Mouse (Mus musculus): Measurements from ENCODE around the gene Ankrd33. TPM values are rescaled to one million over a fixed set of nuclear protein-coding genes. Genes with fewer than 3 reads are reported as not detected.
A peak's percentile ranks its signal among the peaks of the same experiment; 100 is the strongest.

The Ankrd33 gene
- polyA plus RNA-seq, 2 experiments = not detected

DNA sequence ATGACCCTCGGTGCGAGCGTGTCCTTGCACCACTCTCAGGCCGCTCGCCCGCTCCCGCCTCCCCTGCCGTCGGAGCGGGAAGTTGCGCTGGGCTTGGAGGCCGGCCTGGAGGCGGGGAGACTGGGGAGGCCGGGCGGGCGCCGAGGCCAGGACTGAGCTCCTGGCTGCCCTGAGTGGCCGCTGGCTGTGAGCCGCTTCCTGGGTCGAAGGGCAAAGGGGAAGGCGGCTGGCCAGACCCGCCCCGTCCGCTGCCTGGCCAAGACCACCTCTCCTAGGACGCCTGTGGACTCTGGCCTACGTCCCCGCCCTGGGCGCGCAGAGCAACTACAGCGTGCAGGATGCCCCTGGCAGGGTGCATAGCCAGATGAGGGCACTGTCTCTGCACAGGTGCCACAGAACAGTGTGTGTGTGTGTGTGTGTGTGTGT lies 36.8 kb upstream of the Ankrd33 start:
- peak overlapping the region; percentile 90 for H3K9ac ChIP-seq (ENCODE audit: low read depth, low read length, severe bottlenecking)
- no peak overlapping the region; the same call in 1 of the 2 replicates for H3K27ac ChIP-seq (replicated peaks; ENCODE audit: low read depth, low read length)
- H3K4me3 ChIP-seq (replicated peaks; ENCODE audit: low read length) = peak overlapping the region; percentile 88
- H3K27me3 ChIP-seq (ENCODE audit: control insufficient read depth, insufficient read depth, low read length) = no peaks in the 10 kb centered on the region
- TF ChIP-seq POLR2A (IDR thresholded peaks at IDR 0.05; ENCODE audit: borderline replicate concordance, extremely low read depth, insufficient read depth, insufficient read length) = no peak
- peak; percentile 59 for DNase-seq (ENCODE audit: low spot score)
- 0% methylated on average over 13 of the region's 30 CpGs for WGBS
- H3K36me3 ChIP-seq (ENCODE audit: control insufficient read depth, insufficient read depth, low read length) = no peaks in the 10 kb centered on the region
- no peaks in the 10 kb centered on the region for H3K9me3 ChIP-seq (ENCODE audit: control insufficient read depth, low read length)
- peak overlapping the region; percentile 78 for H3K4me2 ChIP-seq (replicated peaks; ENCODE audit: low read depth, low read length, severe bottlenecking)
- ATAC-seq (ENCODE audit: low FRiP score, low read depth) = peak; percentile 56
- peaks cover 38% of the 10 kb centered on the region for H3K4me1 ChIP-seq (ENCODE audit: control insufficient read depth, insufficient read depth, low read length)

DNA sequence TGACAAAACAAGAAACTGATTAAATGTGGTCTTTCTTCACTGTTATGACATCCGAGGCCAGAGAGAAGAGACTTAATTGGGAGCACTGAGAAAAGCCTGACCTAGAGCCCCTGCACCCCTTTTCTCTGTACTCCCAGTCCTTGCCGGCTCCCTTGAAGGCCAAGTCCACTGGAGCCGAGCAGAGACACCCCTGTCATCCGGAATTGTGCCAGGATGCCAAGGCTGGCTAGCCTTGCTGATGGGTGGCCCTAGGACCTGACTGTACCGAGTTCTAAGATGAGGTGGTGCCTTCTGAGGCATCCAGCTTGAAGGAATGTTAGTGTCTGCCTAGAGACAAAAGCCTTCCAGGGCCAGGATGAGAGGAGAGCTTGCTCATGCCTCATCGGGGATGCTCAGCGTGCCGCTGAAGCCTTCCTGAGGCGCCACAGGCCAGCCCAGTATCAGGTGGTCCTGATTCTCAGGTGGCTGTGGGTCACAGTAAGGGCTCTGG lies 35.5 kb upstream of the Ankrd33 start:
- peaks cover 37% of the 10 kb centered on the region for H3K4me1 ChIP-seq (ENCODE audit: control insufficient read depth, insufficient read depth, low read length)
- H3K27ac ChIP-seq (replicated peaks; ENCODE audit: low read depth, low read length) = no peak overlapping the region
- no peaks in the 10 kb centered on the region for H3K27me3 ChIP-seq (ENCODE audit: control insufficient read depth, insufficient read depth, low read length)
- 79% methylated on average over 9 of the region's 9 CpGs for WGBS
- no peaks in the 10 kb centered on the region for H3K36me3 ChIP-seq (ENCODE audit: control insufficient read depth, insufficient read depth, low read length)
- H3K4me2 ChIP-seq (replicated peaks; ENCODE audit: low read depth, low read length, severe bottlenecking) = no peak overlapping the region
- no peak overlapping the region for H3K9ac ChIP-seq (ENCODE audit: low read depth, low read length, severe bottlenecking)
- H3K4me3 ChIP-seq (replicated peaks; ENCODE audit: low read length) = no peak overlapping the region
- no peak for TF ChIP-seq POLR2A (IDR thresholded peaks at IDR 0.05; ENCODE audit: borderline replicate concordance, extremely low read depth, insufficient read depth, insufficient read length)
- ATAC-seq (ENCODE audit: low FRiP score, low read depth) = no peak
- no peaks in the 10 kb centered on the region for H3K9me3 ChIP-seq (ENCODE audit: control insufficient read depth, low read length)
- no peak for DNase-seq (ENCODE audit: low spot score)

DNA sequence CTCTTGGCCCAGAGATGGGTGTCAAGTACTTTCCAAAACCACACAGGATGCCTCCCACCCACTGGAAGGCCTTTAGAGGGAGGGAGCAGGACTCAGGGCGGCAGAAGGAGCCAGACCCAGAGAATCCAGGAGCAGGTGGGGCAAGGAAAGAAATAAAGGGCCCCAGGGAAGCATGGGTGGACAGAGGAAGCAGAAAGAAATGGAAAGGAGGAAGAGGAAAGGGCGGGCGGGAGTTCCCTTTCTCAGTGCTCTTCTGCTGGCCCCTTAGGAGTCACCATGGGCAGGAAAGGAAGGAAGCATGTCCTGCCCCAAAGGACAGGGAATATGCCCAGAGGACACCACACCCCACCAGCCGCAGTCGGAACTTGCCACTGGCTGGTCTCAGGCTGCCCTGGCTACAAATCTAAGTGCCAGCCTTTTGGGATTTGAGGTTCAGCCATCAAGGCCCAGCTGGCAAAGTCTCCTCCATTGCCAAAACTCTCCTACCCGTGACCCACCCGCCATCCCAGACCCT lies 34.5 kb upstream of the Ankrd33 start:
- 72% methylated on average over 7 of the region's 7 CpGs for WGBS

DNA sequence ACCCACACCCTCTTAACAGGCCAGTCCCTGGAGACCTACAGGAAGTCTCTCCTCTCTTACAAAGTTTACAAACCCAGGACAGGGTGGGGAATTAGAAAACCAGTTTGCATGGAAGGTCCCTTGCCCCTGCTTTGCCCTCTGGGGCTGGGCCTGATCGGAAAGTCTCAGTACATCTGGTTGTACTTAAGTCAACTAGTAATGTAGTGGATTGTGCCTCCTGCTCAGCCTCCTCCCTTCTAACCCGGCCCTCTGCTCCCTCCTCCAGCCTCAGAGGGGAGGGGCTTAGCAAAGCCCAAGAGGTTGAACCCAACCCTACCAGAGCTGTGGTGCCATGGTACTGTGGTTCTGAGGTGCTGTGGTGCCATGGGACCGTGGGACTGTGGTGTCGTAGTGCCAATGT lies 33.3 kb upstream of the Ankrd33 start:
- Histone ChIP-seq H3K27ac (replicated peaks; ENCODE audit: low read depth, low read length) (no peak overlapping the region), H3K36me3 (ENCODE audit: control insufficient read depth, insufficient read depth, low read length) (no peaks in the 10 kb centered on the region), H3K27me3 (ENCODE audit: control insufficient read depth, insufficient read depth, low read length) (no peaks in the 10 kb centered on the region), H3K4me2 (replicated peaks; ENCODE audit: low read depth, low read length, severe bottlenecking) (no peak overlapping the region), H3K9me3 (ENCODE audit: control insufficient read depth, low read length) (no peaks in the 10 kb centered on the region), H3K4me1 (ENCODE audit: control insufficient read depth, insufficient read depth, low read length) (peaks cover 17% of the 10 kb centered on the region), H3K4me3 (replicated peaks; ENCODE audit: low read length) (no peak overlapping the region), H3K9ac (ENCODE audit: low read depth, low read length, severe bottlenecking) (no peak overlapping the region)
- no peak for TF ChIP-seq POLR2A (IDR thresholded peaks at IDR 0.05; ENCODE audit: borderline replicate concordance, extremely low read depth, insufficient read depth, insufficient read length)
- peak; percentile 33; the same call in 1 of the 2 replicates for ATAC-seq (ENCODE audit: low FRiP score, low read depth)
- peak; percentile 55 for DNase-seq (ENCODE audit: low spot score)
- WGBS = 41% methylated on average over 4 of the region's 4 CpGs

More for the DNA sequence above, 34.5 kb upstream of the Ankrd33 start:
- Histone ChIP-seq H3K36me3 (ENCODE audit: control insufficient read depth, insufficient read depth, low read length) (no peaks in the 10 kb centered on the region), H3K9me3 (ENCODE audit: control insufficient read depth, low read length) (no peaks in the 10 kb centered on the region), H3K9ac (ENCODE audit: low read depth, low read length, severe bottlenecking) (no peak overlapping the region), H3K27ac (replicated peaks; ENCODE audit: low read depth, low read length) (no peak overlapping the region), H3K27me3 (ENCODE audit: control insufficient read depth, insufficient read depth, low read length) (no peaks in the 10 kb centered on the region), H3K4me2 (replicated peaks; ENCODE audit: low read depth, low read length, severe bottlenecking) (no peak overlapping the region), H3K4me3 (replicated peaks; ENCODE audit: low read length) (no peak overlapping the region), H3K4me1 (ENCODE audit: control insufficient read depth, insufficient read depth, low read length) (peaks cover 27% of the 10 kb centered on the region)
- ATAC-seq (ENCODE audit: low FRiP score, low read depth) = no peak
- TF ChIP-seq POLR2A (IDR thresholded peaks at IDR 0.05; ENCODE audit: borderline replicate concordance, extremely low read depth, insufficient read depth, insufficient read length) = no peak
- DNase-seq (ENCODE audit: low spot score) = no peak

DNA sequence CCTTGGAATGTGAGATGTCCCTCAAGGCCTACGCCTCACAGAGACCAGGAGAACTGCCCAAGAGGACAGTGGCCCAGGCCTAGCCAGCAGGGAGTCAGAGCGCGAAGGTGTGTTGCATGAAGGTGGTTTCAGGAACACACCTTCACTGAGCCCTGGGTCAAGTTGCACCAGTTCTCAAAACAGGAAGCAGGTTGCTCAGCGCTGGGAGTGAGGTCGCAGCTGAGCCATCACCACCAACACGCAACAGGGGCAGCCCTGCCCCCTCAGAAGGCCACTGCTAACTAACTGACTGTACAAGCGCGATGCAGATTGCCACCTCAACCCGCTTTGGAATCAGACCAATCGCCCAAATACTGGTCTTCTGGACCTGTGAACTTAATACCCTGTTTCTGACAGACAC lies 31.1 kb upstream of the Ankrd33 start:
- no peak for DNase-seq (ENCODE audit: low spot score)
- Histone ChIP-seq H3K9ac (ENCODE audit: low read depth, low read length, severe bottlenecking) (no peak overlapping the region), H3K27me3 (ENCODE audit: control insufficient read depth, insufficient read depth, low read length) (no peaks in the 10 kb centered on the region), H3K4me1 (ENCODE audit: control insufficient read depth, insufficient read depth, low read length) (peaks cover 17% of the 10 kb centered on the region), H3K4me3 (replicated peaks; ENCODE audit: low read length) (no peak overlapping the region), H3K36me3 (ENCODE audit: control insufficient read depth, insufficient read depth, low read length) (no peaks in the 10 kb centered on the region), H3K27ac (replicated peaks; ENCODE audit: low read depth, low read length) (no peak overlapping the region), H3K9me3 (ENCODE audit: control insufficient read depth, low read length) (no peaks in the 10 kb centered on the region), H3K4me2 (replicated peaks; ENCODE audit: low read depth, low read length, severe bottlenecking) (no peak overlapping the region)
- no peak for ATAC-seq (ENCODE audit: low FRiP score, low read depth)
- TF ChIP-seq POLR2A (IDR thresholded peaks at IDR 0.05; ENCODE audit: borderline replicate concordance, extremely low read depth, insufficient read depth, insufficient read length) = no peak
- 73% methylated on average over 10 of the region's 10 CpGs for WGBS
